Mouse (Mus musculus): Measurements from ENCODE around the gene Incenp. TPM values are rescaled to one million over a fixed set of nuclear protein-coding genes. Genes with fewer than 3 reads are reported as not detected.
A peak's percentile ranks its signal among the peaks of the same experiment; 100 is the strongest.
"Not testable (repeated sequence)": the region's sequence is repeated elsewhere in the genome, so short reads cannot be mapped to it uniquely, and the experiment has no call there.

Incenp gene
- polyA plus RNA-seq, 1 experiment from 2014 or later = 140 TPM

- WGBS = 59% methylated on average over 5 of the region's 5 CpGs
- Histone ChIP-seq H3K36me3 (no peaks in the 10 kb centered on the region), H3K4me1 (replicated peaks) (peaks cover 16% of the 10 kb centered on the region), H3K9me3 (no peaks in the 10 kb centered on the region), H3K27ac (no peak overlapping the region), H3K4me3 (replicated peaks) (no peak overlapping the region), H3K27me3 (no peaks in the 10 kb centered on the region), H3K9ac (replicated peaks) (no peak overlapping the region), H3K4me2 (no peak overlapping the region)
- 0 out of 2 replicates have a peak, but pooled peaks have one; percentile 42 for ATAC-seq (ENCODE audit: insufficient number of reproducible peaks, insufficient read depth, low FRiP score, low TSS enrichment, low read depth)
These were observed 37.2 kb upstream of the Incenp start for GRCm38 (mm10) chr19:9936579-9936978.

DNA sequence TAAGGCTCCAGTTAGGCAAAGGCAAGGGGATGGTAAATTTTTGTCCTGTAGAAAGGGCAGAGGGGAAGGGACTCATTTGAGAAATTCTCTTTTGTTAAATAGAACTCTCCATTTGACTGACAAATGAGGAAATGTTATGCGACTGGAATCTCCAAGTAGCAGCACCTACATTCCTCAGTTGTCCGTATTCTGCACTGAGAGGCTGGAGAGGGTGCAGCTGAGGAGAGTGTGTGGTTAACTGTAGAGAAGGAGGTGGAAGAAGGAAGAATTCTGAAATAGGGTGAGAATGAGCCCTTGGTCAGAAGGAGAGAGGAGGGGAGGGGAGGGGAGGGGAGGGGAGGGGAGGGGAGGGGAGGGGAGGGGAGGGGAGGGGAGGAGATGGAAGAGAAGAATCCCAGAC lies 34.6 kb upstream of the Incenp start:
- 69% methylated on average over 2 of the region's 2 CpGs for WGBS
- no peak for ATAC-seq (ENCODE audit: insufficient number of reproducible peaks, insufficient read depth, low FRiP score, low TSS enrichment, low read depth)
- no peaks in the 10 kb centered on the region for H3K9me3 ChIP-seq
- H3K9ac ChIP-seq (replicated peaks) = no peak overlapping the region
- no peaks in the 10 kb centered on the region for H3K36me3 ChIP-seq
- H3K27me3 ChIP-seq = no peaks in the 10 kb centered on the region
- no peak overlapping the region for H3K27ac ChIP-seq
- no peak overlapping the region for H3K4me3 ChIP-seq (replicated peaks)
- H3K4me1 ChIP-seq (replicated peaks) = 0 out of 2 replicates have a peak, but pooled peaks cover 7% of the 10 kb centered on the region
- H3K4me2 ChIP-seq = no peak overlapping the region

GRCm38 (mm10) chr19:9931167-9931607 lies 31.8 kb upstream of the Incenp start:
- not testable (repeated sequence) for H3K4me1 ChIP-seq (replicated peaks); H3K4me2 ChIP-seq; H3K4me3 ChIP-seq (replicated peaks); H3K27me3 ChIP-seq; H3K27ac ChIP-seq; H3K36me3 ChIP-seq; ATAC-seq (ENCODE audit: insufficient number of reproducible peaks, insufficient read depth, low FRiP score, low TSS enrichment, low read depth); H3K9ac ChIP-seq (replicated peaks); H3K9me3 ChIP-seq
- WGBS = 78% methylated on average over 2 of the region's 2 CpGs

- Histone ChIP-seq H3K9ac (replicated peaks) (no peak overlapping the region), H3K4me2 (no peak overlapping the region), H3K27ac (no peak overlapping the region), H3K36me3 (no peaks in the 10 kb centered on the region), H3K4me3 (replicated peaks) (no peak overlapping the region), H3K9me3 (no peaks in the 10 kb centered on the region), H3K4me1 (replicated peaks) (peaks cover 11% of the 10 kb centered on the region; the same call in 1 of the 2 replicates), H3K27me3 (no peaks in the 10 kb centered on the region)
- 76% methylated on average over 9 of the region's 9 CpGs for WGBS
- ATAC-seq (ENCODE audit: insufficient number of reproducible peaks, insufficient read depth, low FRiP score, low TSS enrichment, low read depth) = no peak
These were observed 28.7 kb upstream of the Incenp start for GRCm38 (mm10) chr19:9928089-9928488.

DNA sequence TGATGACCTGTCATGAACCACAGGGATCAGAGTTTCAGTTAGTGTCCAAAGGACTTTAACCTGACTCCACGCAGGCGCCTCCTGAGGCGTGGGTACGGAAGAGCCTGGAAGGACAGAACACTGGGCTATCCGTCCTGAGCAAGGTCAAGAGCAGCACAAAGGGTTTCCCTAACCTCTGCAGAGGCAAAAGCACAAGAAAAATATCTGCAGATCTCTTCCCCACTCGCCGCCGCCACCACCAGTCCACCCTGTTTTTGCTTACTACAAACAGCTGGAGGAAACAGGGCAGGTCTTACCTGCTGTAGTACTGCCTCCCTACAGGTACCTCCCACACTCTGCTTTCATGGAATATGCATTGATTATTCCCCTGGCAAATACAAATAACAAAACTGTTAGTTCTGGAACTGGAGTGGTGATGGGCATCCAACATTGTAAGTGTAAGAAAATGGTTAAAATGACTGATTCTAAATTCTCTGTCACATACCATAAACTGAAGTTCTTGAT lies 25.5 kb upstream of the Incenp start:
- no peaks in the 10 kb centered on the region for H3K9me3 ChIP-seq
- no peak overlapping the region for H3K27ac ChIP-seq
- no peak for ATAC-seq (ENCODE audit: insufficient number of reproducible peaks, insufficient read depth, low FRiP score, low TSS enrichment, low read depth)
- no peak overlapping the region for H3K9ac ChIP-seq (replicated peaks)
- no peak overlapping the region for H3K4me2 ChIP-seq
- no peaks in the 10 kb centered on the region for H3K27me3 ChIP-seq
- H3K36me3 ChIP-seq = no peaks in the 10 kb centered on the region
- WGBS = 75% methylated on average over 8 of the region's 8 CpGs
- no peak overlapping the region for H3K4me3 ChIP-seq (replicated peaks)
- H3K4me1 ChIP-seq (replicated peaks) = peaks cover 24% of the 10 kb centered on the region; the same call in 1 of the 2 replicates

- no peak overlapping the region for H3K4me3 ChIP-seq (replicated peaks)
- WGBS = 47% methylated on average over 11 of the region's 13 CpGs
These were observed 24.9 kb upstream of the Incenp start for GRCm38 (mm10) chr19:9924034-9924768.

GRCm38 (mm10) chr19:9923048-9923447 lies 23.7 kb upstream of the Incenp start:
- Histone ChIP-seq H3K27ac (0 out of 2 replicates have a peak overlapping the region, but pooled peaks have one; percentile 50), H3K9ac (replicated peaks) (no peak overlapping the region), H3K4me2 (no peak overlapping the region), H3K9me3 (no peaks in the 10 kb centered on the region), H3K27me3 (no peaks in the 10 kb centered on the region), H3K4me3 (replicated peaks) (no peak overlapping the region), H3K4me1 (replicated peaks) (peaks cover 24% of the 10 kb centered on the region; the same call in 1 of the 2 replicates), H3K36me3 (no peaks in the 10 kb centered on the region)
- no peak for ATAC-seq (ENCODE audit: insufficient number of reproducible peaks, insufficient read depth, low FRiP score, low TSS enrichment, low read depth)

More at GRCm38 (mm10) chr19:9924034-9924768, 24.9 kb upstream of the Incenp start:
- no peak for ATAC-seq (ENCODE audit: insufficient number of reproducible peaks, insufficient read depth, low FRiP score, low TSS enrichment, low read depth)
- H3K9ac ChIP-seq (replicated peaks) = no peak overlapping the region
- peaks cover 24% of the 10 kb centered on the region; the same call in 1 of the 2 replicates for H3K4me1 ChIP-seq (replicated peaks)
- H3K27ac ChIP-seq = no peak overlapping the region
- no peaks in the 10 kb centered on the region for H3K27me3 ChIP-seq
- H3K4me2 ChIP-seq = no peak overlapping the region
- no peaks in the 10 kb centered on the region for H3K9me3 ChIP-seq
- H3K36me3 ChIP-seq = no peaks in the 10 kb centered on the region

- Histone ChIP-seq H3K27me3 (no peaks in the 10 kb centered on the region), H3K36me3 (no peaks in the 10 kb centered on the region), H3K4me2 (no peak overlapping the region), H3K9me3 (no peaks in the 10 kb centered on the region), H3K9ac (replicated peaks) (no peak overlapping the region), H3K27ac (no peak overlapping the region), H3K4me1 (replicated peaks) (peaks cover 24% of the 10 kb centered on the region; the same call in 1 of the 2 replicates), H3K4me3 (replicated peaks) (no peak overlapping the region)
- ATAC-seq (ENCODE audit: insufficient number of reproducible peaks, insufficient read depth, low FRiP score, low TSS enrichment, low read depth) = no peak
- 33% methylated on average over 2 of the region's 2 CpGs for WGBS
These were observed 22.9 kb upstream of the Incenp start for GRCm38 (mm10) chr19:9922228-9922627.

DNA sequence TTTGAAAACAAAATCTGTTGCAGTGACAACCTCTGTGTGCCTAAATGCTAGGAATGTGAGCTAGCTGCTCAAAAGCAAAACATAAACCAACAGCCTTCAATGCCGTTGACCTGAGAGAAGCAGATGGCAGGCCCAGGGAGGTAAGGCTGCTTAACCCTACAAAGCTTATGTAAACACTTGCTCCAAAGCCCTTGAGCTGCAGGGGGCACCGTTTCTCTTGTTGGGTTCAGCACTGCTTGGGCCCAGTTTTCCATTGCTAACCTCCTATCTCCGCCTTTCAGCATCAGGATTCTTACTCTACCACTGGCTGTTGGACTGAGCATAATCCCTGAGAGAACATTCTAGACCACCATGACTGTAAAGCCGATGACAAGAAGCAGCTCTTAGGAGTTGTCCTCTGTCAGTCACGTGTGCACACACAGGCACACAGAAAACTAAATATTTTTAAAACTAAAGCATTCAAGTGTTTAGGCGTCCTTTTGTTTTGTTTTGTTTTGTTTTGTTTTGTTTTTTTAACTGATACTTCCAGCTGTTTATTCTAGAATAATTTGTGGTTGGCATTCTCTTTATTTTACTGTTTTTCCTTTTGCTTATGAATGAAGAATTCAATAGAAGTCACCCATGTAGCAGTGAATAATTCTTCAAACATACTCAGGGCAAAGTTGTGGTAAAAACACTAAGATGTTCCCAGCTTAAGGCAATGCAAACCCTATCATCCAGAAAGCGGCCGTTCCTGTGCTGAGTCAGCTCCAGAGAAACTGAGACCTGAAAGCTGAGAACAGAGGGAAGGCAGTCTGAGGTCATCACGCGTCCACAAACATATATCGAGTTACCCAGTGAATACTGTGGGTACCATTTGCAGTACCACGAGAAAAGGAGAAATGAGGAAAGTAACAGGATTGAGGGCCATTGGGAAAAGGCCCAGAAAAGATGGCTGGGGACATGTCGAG lies 21.8 kb upstream of the Incenp start:
- H3K27me3 ChIP-seq = no peaks in the 10 kb centered on the region
- H3K4me1 ChIP-seq (replicated peaks) = peaks cover 24% of the 10 kb centered on the region; the same call in 1 of the 2 replicates
- no peak overlapping the region for H3K4me2 ChIP-seq
- H3K4me3 ChIP-seq (replicated peaks) = no peak overlapping the region
- no peak for ATAC-seq (ENCODE audit: insufficient number of reproducible peaks, insufficient read depth, low FRiP score, low TSS enrichment, low read depth)
- H3K36me3 ChIP-seq = no peaks in the 10 kb centered on the region
- no peak overlapping the region for H3K27ac ChIP-seq
- no peak overlapping the region for H3K9ac ChIP-seq (replicated peaks)
- WGBS = 52% methylated on average over 13 of the region's 13 CpGs
- no peaks in the 10 kb centered on the region for H3K9me3 ChIP-seq

DNA sequence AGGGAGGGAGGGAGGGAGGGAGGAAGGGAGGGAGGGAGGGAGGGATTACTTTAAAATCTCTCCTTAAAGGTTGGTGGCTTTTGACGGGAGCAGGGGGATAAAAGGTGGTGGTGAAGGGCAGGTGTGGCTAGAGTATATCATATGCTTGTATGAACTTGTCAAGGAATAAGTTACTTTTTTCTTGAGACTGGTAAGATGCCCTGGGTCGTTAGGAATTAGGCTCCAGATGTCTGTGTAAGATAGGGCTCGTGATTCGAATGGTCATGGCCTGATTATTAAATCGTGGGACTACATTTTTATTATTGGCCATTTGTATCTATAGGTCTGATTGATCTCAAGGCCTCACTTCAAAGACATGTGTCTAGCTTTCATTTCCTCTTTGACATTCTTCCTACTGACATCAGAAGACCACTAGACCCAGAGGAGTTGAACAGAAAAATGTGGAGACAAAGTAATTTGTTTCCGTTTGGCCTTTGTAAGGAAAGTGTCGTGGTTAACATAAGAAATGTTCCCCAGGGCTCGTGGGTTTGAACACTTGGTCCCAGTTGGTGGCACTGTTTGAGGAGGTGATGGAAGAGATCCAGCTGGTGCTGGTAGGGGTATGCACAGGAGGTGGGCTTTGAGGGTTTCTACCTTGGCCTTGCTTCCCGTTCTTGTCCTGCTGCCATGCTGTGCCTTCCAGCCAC lies 19.0 kb upstream of the Incenp start:
- H3K27me3 ChIP-seq = no peaks in the 10 kb centered on the region
- WGBS = 59% methylated on average over 9 of the region's 9 CpGs
- no peak overlapping the region for H3K4me3 ChIP-seq (replicated peaks)
- H3K36me3 ChIP-seq = no peaks in the 10 kb centered on the region
- no peak overlapping the region for H3K9ac ChIP-seq (replicated peaks)
- H3K4me2 ChIP-seq = no peak overlapping the region
- no peak overlapping the region for H3K27ac ChIP-seq
- no peak for ATAC-seq (ENCODE audit: insufficient number of reproducible peaks, insufficient read depth, low FRiP score, low TSS enrichment, low read depth)
- no peaks in the 10 kb centered on the region for H3K9me3 ChIP-seq
- H3K4me1 ChIP-seq (replicated peaks) = peaks cover 15% of the 10 kb centered on the region; the same call in 1 of the 2 replicates
